Mouse (Mus musculus): ENCODE results near the gene Tmem52b.

Tmem52b gene

GRCm38 (mm10) chr6:129532556-129532941, 20.2 kb downstream of the Tmem52b start:
- DNase-seq (ENCODE audit: low spot score in 2 of 2) = peak in 1 of 2 experiments; percentile 44

- DNase-seq (ENCODE audit: low spot score in 2 of 2) = peak; percentile 49 to 75
Measured at GRCm38 (mm10) chr6:129532942-129533860, 20.8 kb downstream of the Tmem52b start, which contains the start of gene Gabarapl1. Gabarapl1 (plus strand) TSS chr6:129533160.

- DNase-seq (ENCODE audit: low spot score in 2 of 2) = peak in 1 of 2 experiments; percentile 4
Measured at GRCm38 (mm10) chr6:129534057-129534456, 21.7 kb downstream of the Tmem52b start.

GRCm38 (mm10) chr6:129534627-129535190, 22.4 kb downstream of the Tmem52b start:
- no peak for DNase-seq (ENCODE audit: low spot score in 2 of 2)

- no peak for DNase-seq (ENCODE audit: low spot score in 2 of 2)
Measured at GRCm38 (mm10) chr6:129535723-129536122, 23.4 kb downstream of the Tmem52b start.

- DNase-seq (ENCODE audit: low spot score in 2 of 2) = no peak
Measured at GRCm38 (mm10) chr6:129538555-129538954, 26.2 kb downstream of the Tmem52b start.

GRCm38 (mm10) chr6:129541931-129542330, 29.6 kb downstream of the Tmem52b start:
- no peak for DNase-seq (ENCODE audit: low spot score in 2 of 2)

- DNase-seq (ENCODE audit: low spot score in 2 of 2) = no peak
Measured at GRCm38 (mm10) chr6:129542540-129542939, 30.2 kb downstream of the Tmem52b start.

GRCm38 (mm10) chr6:129543709-129544606, 31.6 kb downstream of the Tmem52b start:
- DNase-seq (ENCODE audit: low spot score in 2 of 2) = peak; percentile 57 to 72

- no peak for DNase-seq (ENCODE audit: low spot score in 2 of 2)
Measured at GRCm38 (mm10) chr6:129547277-129547676, 34.9 kb downstream of the Tmem52b start.

- no peak for DNase-seq (ENCODE audit: low spot score in 2 of 2)
Measured at GRCm38 (mm10) chr6:129548009-129548408, 35.7 kb downstream of the Tmem52b start.

- DNase-seq (ENCODE audit: low spot score in 2 of 2) = no peak
Measured at GRCm38 (mm10) chr6:129557298-129558023, 45.1 kb downstream of the Tmem52b start.

GRCm38 (mm10) chr6:129558946-129559640, 46.7 kb downstream of the Tmem52b start:
- peak; percentile 55 to 76 for DNase-seq (ENCODE audit: low spot score in 2 of 2)

- DNase-seq (ENCODE audit: low spot score in 2 of 2) = no peak
Measured at GRCm38 (mm10) chr6:129559641-129560027, 47.3 kb downstream of the Tmem52b start.

- DNase-seq (ENCODE audit: low spot score in 2 of 2) = no peak
Measured at GRCm38 (mm10) chr6:129565257-129565656, 52.9 kb downstream of the Tmem52b start.
